Mouse (Mus musculus): ENCODE measurements around the gene Rcl1.

The Rcl1 gene

GRCm38 (mm10) chr19:29155552-29155951, 54.4 kb downstream of the Rcl1 start:
- no peak for DNase-seq

GRCm38 (mm10) chr19:29156417-29156816, 55.2 kb downstream of the Rcl1 start:
- DNase-seq, result no peak

GRCm38 (mm10) chr19:29157678-29158466, 56.7 kb downstream of the Rcl1 start:
- no peak for DNase-seq

DNA sequence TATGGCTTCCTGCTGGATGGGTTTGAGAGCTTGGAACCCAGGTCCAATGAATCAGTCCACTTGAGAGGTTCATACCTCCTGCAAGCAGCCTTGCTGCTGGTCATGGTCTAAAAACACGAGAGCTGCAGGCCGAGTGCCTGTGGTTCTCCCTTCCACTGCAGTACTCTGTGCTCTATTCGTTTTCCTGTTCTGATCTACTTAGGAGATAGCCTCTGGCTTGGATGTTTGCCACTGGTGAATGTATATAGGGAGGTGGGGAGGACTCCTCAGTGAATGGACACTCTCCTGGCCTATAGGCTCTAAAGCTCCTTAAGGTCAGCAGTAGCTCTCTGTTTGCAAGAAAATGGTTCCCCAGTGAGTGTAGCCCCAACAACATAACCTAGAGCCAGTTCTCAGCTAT, 57.3 kb downstream of the Rcl1 start:
- no peak for DNase-seq

DNA sequence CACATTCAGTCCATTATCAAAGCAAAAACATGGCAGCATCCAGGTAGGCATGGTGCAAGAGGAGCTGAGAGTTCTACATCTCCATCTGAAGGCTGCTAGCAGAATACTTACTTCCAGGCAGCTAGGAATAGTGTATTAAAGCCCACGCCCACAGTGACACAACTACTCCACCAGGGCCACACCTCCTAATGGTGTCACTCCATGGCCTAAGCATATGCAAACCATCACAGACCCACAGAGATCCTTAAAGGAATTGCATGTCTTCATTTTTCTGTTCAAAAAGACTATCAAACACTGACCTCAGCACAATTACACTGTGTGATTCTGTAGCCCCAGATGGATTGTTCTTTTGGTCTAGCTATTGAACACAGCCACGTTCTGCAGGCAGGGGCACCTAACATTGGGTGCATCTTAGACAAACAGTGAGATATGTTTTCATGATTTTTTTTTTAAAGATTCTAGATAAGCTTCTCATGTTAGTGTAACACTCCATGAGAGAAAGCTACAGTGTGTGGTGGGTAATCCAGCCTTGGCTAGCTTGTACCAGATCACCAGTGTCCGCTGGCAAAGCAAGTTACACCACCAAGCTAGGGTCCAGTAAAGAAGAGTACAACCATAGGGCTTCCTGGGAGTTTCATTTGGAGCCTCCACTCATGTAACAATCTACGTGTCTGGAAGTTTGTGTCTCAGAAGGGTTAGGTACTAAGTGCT, 62.8 kb downstream of the Rcl1 start:
- no peak for DNase-seq

DNA sequence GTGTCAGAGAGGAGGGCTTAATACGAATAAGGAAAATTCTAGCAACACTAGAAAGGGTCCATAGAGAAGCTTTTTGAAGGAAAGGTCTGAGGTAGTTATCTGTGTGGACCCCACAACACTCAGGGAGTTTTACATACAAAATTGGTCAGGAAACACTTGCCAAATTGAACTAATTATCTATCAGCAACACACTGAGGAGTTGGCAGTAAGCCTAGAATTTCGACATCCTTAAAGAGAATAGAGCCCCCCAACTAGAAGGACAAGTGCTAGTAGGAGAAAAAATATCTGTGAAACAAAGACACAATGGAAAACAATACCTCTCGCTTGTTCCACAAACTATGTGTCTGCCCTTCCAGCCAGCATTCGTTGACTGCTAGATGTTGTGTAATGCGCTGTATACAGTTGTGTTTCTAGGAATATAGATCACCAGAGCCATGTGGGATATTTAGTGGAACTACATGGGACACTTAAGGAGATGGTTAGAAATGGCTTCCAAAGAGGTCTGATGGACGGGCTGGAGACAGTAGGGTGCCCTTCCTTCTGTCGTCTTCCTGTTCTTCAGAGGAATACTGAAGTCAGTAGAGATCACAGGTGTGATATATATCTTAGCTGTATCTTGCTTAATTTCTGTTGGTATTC, 63.5 kb downstream of the Rcl1 start:
- no peak for DNase-seq

DNA sequence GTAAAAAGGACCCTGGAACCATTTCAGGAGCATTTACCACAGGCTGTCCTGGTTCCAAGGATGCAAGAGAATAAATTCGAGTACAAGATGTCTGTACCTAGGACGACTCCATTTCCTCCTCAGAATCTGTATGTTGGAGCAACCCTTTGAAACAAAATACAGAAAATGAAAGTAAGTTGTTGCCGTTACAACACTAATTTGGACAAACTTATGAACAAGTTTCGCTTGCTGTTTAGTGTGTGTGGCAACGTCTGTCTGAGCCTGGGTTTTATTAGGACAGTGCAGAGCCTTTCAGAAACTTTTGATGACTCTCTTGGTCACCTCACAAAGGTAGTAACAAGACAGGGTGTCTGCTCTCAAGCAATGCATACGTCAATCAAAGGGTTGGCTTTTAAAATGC, 66.8 kb downstream of the Rcl1 start:
- DNase-seq, result no peak

GRCm38 (mm10) chr19:29180336-29180735, 79.2 kb downstream of the Rcl1 start:
- no peak for DNase-seq

DNA sequence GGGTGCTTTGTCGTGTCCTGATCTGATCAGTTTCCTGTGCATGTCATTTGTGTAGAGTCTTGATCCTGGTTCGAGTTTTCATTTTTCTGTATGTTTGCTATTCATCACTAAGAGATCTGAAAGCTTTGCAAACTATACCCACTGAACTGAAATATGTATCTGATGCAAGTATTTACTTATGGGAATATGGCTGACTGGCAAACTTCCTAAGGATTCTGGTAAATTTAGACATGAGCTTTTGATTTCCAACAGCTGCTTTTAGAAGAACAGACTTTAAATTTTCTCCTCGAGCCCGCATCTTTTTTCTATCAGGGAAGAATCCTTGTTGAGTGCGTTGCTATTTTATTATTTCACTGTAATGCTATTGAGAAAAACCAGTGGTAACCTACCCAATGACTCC, 81.0 kb downstream of the Rcl1 start:
- no peak for DNase-seq

DNA sequence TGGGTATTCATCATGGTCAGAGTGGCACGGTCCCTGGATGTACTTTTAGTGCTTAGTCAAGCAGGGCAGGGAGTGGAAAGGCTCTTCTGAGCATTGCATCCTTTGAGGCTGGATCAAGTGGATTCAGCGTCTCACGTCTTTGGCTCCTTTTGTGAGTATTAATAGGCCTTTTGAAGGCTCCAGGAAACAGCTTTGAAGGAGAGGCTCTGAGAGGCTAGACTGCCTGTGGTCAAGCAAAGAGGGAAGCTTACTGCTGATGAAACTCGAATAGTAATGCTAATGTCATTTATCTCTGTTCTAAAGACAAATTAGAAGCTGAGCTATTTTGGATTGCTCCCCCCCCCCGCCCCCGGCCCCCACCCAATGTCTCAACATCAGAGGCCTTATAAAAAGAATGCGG, 83.9 kb downstream of the Rcl1 start:
- DNase-seq, result no peak

DNA sequence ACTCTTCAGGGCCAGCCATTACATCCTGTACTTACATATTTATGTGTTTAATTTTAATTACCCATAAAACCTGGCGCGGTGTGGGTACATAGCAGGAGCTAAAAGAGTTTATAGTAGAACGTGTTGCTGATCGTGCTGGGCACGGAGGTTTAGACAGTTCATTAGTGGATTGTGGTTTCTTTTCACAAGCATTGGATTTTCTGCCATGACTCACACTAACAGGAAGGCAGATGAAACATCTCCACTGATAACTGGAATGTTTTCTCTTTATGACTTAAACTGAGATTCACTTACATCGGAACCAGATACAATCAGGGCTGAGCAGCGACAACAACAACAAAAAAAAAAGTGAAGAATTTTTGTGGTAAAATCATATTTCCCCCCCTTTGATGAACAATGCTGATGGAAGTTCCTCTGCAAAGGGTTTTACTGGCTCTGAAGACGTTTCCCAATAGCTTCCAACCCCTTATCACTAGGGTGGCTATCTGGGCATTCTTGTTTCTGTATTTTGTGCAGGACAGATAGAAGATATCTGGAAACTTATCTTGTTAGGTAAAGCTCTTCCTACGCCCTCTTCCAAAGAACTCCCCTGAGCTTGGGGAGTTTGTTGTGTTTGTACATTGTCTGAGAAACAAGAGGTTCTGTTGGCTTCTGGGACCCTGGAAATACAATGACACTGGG, 84.5 kb downstream of the Rcl1 start:
- no peak for DNase-seq

DNA sequence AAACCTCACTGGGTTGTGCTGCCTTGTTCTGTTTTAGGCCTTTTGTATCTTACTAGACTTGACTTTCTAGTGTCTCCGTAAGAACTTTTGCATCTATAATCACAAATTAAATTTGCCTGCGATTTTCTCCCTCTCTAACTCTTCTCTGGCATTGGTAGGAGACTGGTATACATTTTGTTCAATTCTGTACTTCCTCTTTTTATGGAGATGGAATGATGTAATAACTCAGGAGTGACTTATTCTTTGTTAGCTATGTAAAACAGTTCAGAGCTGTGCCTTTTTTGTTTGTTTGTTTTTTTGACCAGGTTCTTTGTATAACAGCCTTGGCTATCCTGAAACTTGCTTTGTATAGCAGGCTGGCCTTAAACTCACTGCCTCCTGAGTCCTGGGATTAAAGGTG, 87.7 kb downstream of the Rcl1 start:
- DNase-seq, result no peak
